Mouse (Mus musculus): ENCODE measurements around the gene Carhsp1.

DNA sequence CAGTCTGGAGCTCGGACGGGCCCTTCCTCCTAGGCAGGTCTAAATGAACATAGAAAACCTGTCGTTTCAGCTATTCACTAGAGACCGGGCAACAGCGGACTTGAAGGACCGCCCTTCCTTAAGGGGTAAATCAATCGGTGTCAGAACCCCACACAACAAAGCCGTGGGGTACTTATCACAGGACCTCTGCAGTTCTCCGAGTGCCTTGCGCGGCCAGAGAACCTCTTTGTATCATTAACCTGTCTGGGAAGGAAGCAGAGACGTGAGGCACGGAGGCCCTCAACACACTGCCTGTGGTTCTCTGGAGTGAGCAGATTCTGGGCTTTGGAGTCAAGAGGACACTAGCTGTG lies 35.1 kb downstream of the Carhsp1 start:
- TF ChIP-seq CTCF (IDR thresholded peaks at IDR 0.05; ENCODE audit: control insufficient read depth, insufficient read depth, insufficient replicate concordance, low read depth, low read length) (no peak), POLR2A (IDR thresholded peaks at IDR 0.05; ENCODE audit: control insufficient read depth, low read depth, low read length) (no peak)

All from testis, adult 2 months (tissue).